In genomic region chr10:94465646-94466045, GRCm38 (mm10) we compare ENCODE assay signal across 22 mouse cellular contexts.
DNase-seq lines count a peak whose midpoint lies in the region; ATAC-seq and TF ChIP-seq lines count a peak whose summit lies in the region.
"Had no signal": no experiment of that assay in that cellular context is flagged by ENCODE, and none has a peak within 500 bp of the region (broad histone marks: within the 10 kb centered on the region; RNA-seq: fewer than 3 reads in every experiment).

No protein-coding gene starts in this region.

- H3K36me3 ChIP-seq in heart, embryonic 15.5 days, result no peaks in the 10 kb centered on the region
- H3K36me3 ChIP-seq in stomach, embryonic 16.5 days (ENCODE audit: control insufficient read depth, insufficient read depth, low read length), result no peaks in the 10 kb centered on the region
- H3K36me3 ChIP-seq: embryonic facial prominence, embryonic 12.5 days; embryonic facial prominence, embryonic 15.5 days; G1E had no signal

- H3K9me3 ChIP-seq in heart, embryonic 15.5 days (replicated peaks), result no peaks in the 10 kb centered on the region
- no peaks in the 10 kb centered on the region for H3K9me3 ChIP-seq in stomach, embryonic 16.5 days (replicated peaks; ENCODE audit: control insufficient read depth, low read length)
- H3K9me3 ChIP-seq: embryonic facial prominence, embryonic 12.5 days; embryonic facial prominence, embryonic 15.5 days; G1E had no signal

- H3K4me1 ChIP-seq in heart, embryonic 15.5 days (replicated peaks), result peaks cover 29% of the 10 kb centered on the region
- H3K4me1 ChIP-seq in stomach, embryonic 16.5 days (ENCODE audit: control insufficient read depth, insufficient read depth, low read length), result peaks cover 7% of the 10 kb centered on the region
- H3K4me1 ChIP-seq: embryonic facial prominence, embryonic 12.5 days had no signal

- TF ChIP-seq CTCF in gastrocnemius, adult 2 months (IDR thresholded peaks at IDR 0.05), result no peak
- TF ChIP-seq CTCF in left cerebral cortex, adult 2 months (IDR thresholded peaks at IDR 0.05), result no peak

- no peaks in the 10 kb centered on the region for H3K27me3 ChIP-seq in heart, embryonic 15.5 days
- H3K27me3 ChIP-seq in stomach, embryonic 16.5 days (ENCODE audit: control insufficient read depth, insufficient read depth, low read length), result no peaks in the 10 kb centered on the region
- H3K27me3 ChIP-seq: CH12.LX; embryonic facial prominence, embryonic 15.5 days; Patski had no signal

- H3K27ac ChIP-seq in gastrocnemius, adult 2 months, result peak overlapping the region; percentile 89
- H3K27ac ChIP-seq in heart, embryonic 15.5 days, result peak overlapping the region; percentile 57
- H3K27ac ChIP-seq in left cerebral cortex, adult 2 months, result 0 out of 2 replicates have a peak overlapping the region, but pooled peaks have one; percentile 8
- H3K27ac ChIP-seq in stomach, embryonic 16.5 days (ENCODE audit: low read length), result peak overlapping the region; percentile 43; the same call in 1 of the 2 replicates
- H3K27ac ChIP-seq: embryonic facial prominence, embryonic 12.5 days; embryonic facial prominence, embryonic 15.5 days; hindbrain, embryonic 14.5 days had no signal

- H3K9ac ChIP-seq in heart, embryonic 15.5 days, result no peak overlapping the region
- H3K9ac ChIP-seq in stomach, embryonic 16.5 days (ENCODE audit: low read length), result no peak overlapping the region
- H3K9ac ChIP-seq: embryonic facial prominence, embryonic 12.5 days; embryonic facial prominence, embryonic 15.5 days; forebrain, postnatal 0 days; hindbrain, embryonic 14.5 days had no signal

- no peak overlapping the region for H3K4me3 ChIP-seq in gastrocnemius, adult 2 months
- H3K4me3 ChIP-seq in heart, embryonic 15.5 days, result no peak overlapping the region
- no peak overlapping the region for H3K4me3 ChIP-seq in left cerebral cortex, adult 2 months
- H3K4me3 ChIP-seq in stomach, embryonic 16.5 days (replicated peaks; ENCODE audit: low read length), result no peak overlapping the region
- H3K4me3 ChIP-seq: embryonic facial prominence, embryonic 12.5 days; embryonic facial prominence, embryonic 15.5 days had no signal

- intact Hi-C loops in gastrocnemius, adult 2 months (cut with DNase I), result no loop called here
- intact Hi-C loops in heart, postnatal 10 days (cut with DNase I), result no loop called here
- intact Hi-C loops in left cerebral cortex, adult 2 months (cut with DNase I), result no loop called here

- peak; percentile 31 for DNase-seq in gastrocnemius, adult 2 months
- no peak for DNase-seq in gastrocnemius, postnatal 4 days (ENCODE audit: low spot score in 2 of 2)
- no peak for DNase-seq in heart, postnatal 10 days
- no peak for DNase-seq in left cerebral cortex, adult 2 months (ENCODE audit: extremely low spot score in 1 of 2, low spot score in 2 of 2)
- no peak for DNase-seq in left cerebral cortex, adult 18-20 months (ENCODE audit: low spot score in 2 of 2)
- DNase-seq: adrenal gland, postnatal 10 days; B cell, adult 2 months; cerebellum, adult 11 months; forebrain, postnatal 0 days; gastrocnemius, postnatal 10 days; kidney, adult 18-20 months had no signal

- no peak overlapping the region for H3K4me2 ChIP-seq in heart, embryonic 15.5 days
- no peak overlapping the region for H3K4me2 ChIP-seq in stomach, embryonic 16.5 days (ENCODE audit: low read depth, low read length)
- H3K4me2 ChIP-seq: embryonic facial prominence, embryonic 12.5 days; embryonic facial prominence, embryonic 15.5 days; hindbrain, embryonic 14.5 days had no signal

- WGBS in heart, embryonic 15.5 days, result 43% methylated on average over 6 of the region's 6 CpGs
- 61% methylated on average over 6 of the region's 6 CpGs for WGBS in stomach, embryonic 16.5 days

- ATAC-seq in heart, embryonic 15.5 days (replicated peaks; ENCODE audit: insufficient number of reproducible peaks, insufficient read depth, low FRiP score, low read depth), result no peak
- ATAC-seq in stomach, embryonic 16.5 days (ENCODE audit: insufficient read depth, low FRiP score), result no peak
- ATAC-seq: forebrain, embryonic 14.5 days; inflammation-experienced regulatory T-cells, adult 6 months; intestine, embryonic 16.5 days; Patski had no signal

Comparison
In these comparisons a context has a peak if more than half of its experiments do, and no peak if none do; other contexts are left out.
1. H3K27ac ChIP-seq: peak in every context shown above with its lines; median percentile 89 in gastrocnemius, adult 2 months; 57 in heart, embryonic 15.5 days; 43 in stomach, embryonic 16.5 days; 8 in left cerebral cortex, adult 2 months.